Mouse (Mus musculus) mouse trophoblast stem cell (cell line): ENCODE data around the gene Baiap2l1.

Source experiments
- in situ Hi-C, 2 experiments: fragments of 300-500 bp; cut with MseI, MboI; formaldehyde crosslinking; loops; 2 replicates in 1 of 2; 3 replicates in 1 of 2; pipeline ENCODE4 v1.15.1; 2025

The Baiap2l1 gene

GRCm38 (mm10) chr5:144232531-144232930 lies 125.4 kb downstream of the Baiap2l1 start:
- in situ Hi-C loops = no loop called here

DNA sequence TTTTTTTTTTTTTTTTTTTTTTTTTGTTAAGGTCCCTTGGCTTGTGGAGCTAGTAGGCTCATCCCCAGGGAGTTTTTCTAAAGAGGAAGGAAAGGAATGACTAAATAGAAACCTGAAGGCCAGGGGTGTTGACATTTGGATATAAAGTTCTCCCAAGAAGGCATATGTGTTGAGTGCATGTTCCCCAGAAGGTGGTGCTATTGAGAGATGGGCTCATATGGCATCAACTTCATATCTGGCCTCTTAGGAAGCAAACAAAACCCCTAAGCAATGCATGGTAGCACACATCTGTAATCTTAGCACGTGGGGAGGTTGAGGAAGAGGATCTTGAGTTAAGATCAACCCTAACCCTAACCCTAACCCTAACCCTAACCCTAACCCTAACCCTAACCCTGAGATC lies 126.5 kb downstream of the Baiap2l1 start:
- in situ Hi-C loops = no loop called here

DNA sequence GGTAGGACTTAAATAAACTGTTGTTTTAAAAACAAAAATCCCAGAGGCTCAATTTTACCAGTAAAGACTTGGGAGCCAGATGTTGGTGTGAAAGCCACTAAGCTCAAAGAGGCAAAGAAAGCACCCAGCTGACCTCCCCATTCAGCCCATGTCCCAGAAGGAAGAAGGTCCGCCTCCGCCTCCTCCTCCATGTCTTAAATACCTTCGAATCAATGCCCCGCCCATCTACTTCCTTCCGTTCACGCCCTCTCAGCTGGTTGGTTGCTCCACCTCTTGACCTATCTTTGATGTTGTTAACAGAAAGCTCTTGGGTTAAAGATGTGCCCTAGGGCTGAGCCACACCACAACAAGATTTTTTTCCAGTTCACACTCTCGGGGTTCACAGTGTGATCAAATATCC lies 127.7 kb downstream of the Baiap2l1 start:
- in situ Hi-C loops = no loop called here

GRCm38 (mm10) chr5:144226220-144226619 lies 131.7 kb downstream of the Baiap2l1 start:
- in situ Hi-C loops = no loop called here

GRCm38 (mm10) chr5:144223899-144224816 lies 133.8 kb downstream of the Baiap2l1 start:
- in situ Hi-C loops = no loop called here

GRCm38 (mm10) chr5:144223503-144223862 lies 134.4 kb downstream of the Baiap2l1 start, which contains the start of gene Tecpr1:
Tecpr1 (minus strand) TSS chr5:144223615.
- in situ Hi-C loops = no loop called here

GRCm38 (mm10) chr5:144222811-144223502 lies 135.0 kb downstream of the Baiap2l1 start:
- in situ Hi-C loops = no loop called here

DNA sequence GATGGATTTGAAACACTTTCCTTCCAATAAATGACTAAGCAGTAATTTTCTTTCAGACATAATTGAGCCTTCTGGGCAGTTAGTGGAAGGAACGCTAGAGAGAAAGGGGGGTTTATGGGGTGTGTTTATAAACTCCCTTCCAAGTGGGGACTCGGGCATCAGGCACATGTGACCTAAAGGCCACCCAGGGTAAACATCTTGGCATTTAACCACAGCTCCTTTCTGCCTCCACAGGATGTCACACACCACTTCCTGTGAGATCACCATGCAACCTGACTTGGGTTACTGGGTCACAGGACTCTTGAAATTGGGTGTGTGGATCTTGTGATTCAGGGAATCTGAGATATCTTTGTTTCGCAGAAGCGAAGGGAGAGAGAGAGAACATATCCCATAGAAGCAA lies 136.6 kb downstream of the Baiap2l1 start:
- in situ Hi-C loops = no loop called here

- in situ Hi-C loops = no loop called here
These were observed 138.0 kb downstream of the Baiap2l1 start for GRCm38 (mm10) chr5:144219936-144220335.

- in situ Hi-C loops = no loop called here
These were observed 138.6 kb downstream of the Baiap2l1 start for GRCm38 (mm10) chr5:144219306-144219705.

GRCm38 (mm10) chr5:144218061-144218460 lies 139.9 kb downstream of the Baiap2l1 start:
- in situ Hi-C loops = no loop called here

GRCm38 (mm10) chr5:144215992-144216391 lies 141.9 kb downstream of the Baiap2l1 start:
- in situ Hi-C loops = no loop called here
